In the genomic region with DNA sequence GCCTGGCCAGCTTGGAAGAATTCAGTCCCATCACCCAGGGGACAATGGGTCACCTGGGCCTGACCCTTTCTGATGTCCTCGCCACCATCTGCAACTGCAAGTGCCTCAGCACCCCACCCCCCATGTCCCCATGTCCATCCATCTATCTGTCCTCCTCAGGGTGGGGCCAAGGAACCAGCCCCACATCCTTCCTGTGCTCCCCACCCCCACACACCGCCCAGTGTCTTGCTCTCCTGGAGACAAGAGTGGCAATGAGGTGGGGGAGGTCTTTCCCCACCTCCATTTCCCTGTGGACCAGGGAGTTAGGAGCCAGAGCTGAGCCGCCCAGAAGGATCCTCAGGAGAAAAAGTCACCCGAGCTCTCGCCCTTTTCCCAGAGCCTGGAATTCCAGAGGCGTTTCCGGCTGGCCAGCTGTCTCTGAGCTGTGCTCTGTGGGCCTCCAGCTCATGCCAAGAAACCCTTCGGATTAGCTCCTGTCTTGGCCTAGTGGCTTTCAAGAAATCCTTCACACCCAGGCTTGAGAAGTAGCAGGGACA, we compare ENCODE assay signal across 9 mouse cellular contexts. TPM values are rescaled to one million over a fixed set of nuclear protein-coding genes. Genes with fewer than 3 reads are reported as not detected.
A peak's percentile ranks its signal among the peaks of the same experiment; 100 is the strongest.
DNase-seq lines count a peak whose midpoint lies in the region; ATAC-seq and TF ChIP-seq lines count a peak whose summit lies in the region.
"Had no signal": no experiment of that assay in that cellular context is flagged by ENCODE, and none has a peak within 500 bp of the region (broad histone marks: within the 10 kb centered on the region; RNA-seq: fewer than 3 reads in every experiment).

No protein-coding gene starts in this region.

- peak overlapping the region; percentile 60 for H3K27ac ChIP-seq in embryonic fibroblast, embryonic 13.5 days (ENCODE audit: insufficient read depth, low read length)
- peak overlapping the region; percentile 77 for H3K27ac ChIP-seq in limb, embryonic 11.5 days (replicated peaks; ENCODE audit: low read depth, low read length)
- peak overlapping the region; percentile 58 for H3K27ac ChIP-seq in midbrain, embryonic 15.5 days

- no peaks in the 10 kb centered on the region for H3K27me3 ChIP-seq in limb, embryonic 11.5 days (ENCODE audit: control insufficient read depth, insufficient read depth, low read length)
- 0 out of 2 replicates have a peak, but pooled peaks cover 3% of the 10 kb centered on the region for H3K27me3 ChIP-seq in midbrain, embryonic 15.5 days (replicated peaks)

- WGBS in limb, embryonic 11.5 days = 28% methylated on average over 8 of the region's 8 CpGs
- WGBS in midbrain, embryonic 15.5 days = 40% methylated on average over 8 of the region's 8 CpGs

- no peak overlapping the region for H3K4me3 ChIP-seq in embryonic fibroblast, embryonic 13.5 days (ENCODE audit: insufficient read depth, low read length)
- H3K4me3 ChIP-seq in limb, embryonic 11.5 days (ENCODE audit: low read depth, low read length) = no peak overlapping the region
- H3K4me3 ChIP-seq in midbrain, embryonic 15.5 days = no peak overlapping the region

- no peaks in the 10 kb centered on the region for H3K9me3 ChIP-seq in limb, embryonic 11.5 days (ENCODE audit: control insufficient read depth, low read length)
- H3K9me3 ChIP-seq in midbrain, embryonic 15.5 days = no peaks in the 10 kb centered on the region

- peaks cover 11% of the 10 kb centered on the region for H3K4me1 ChIP-seq in embryonic fibroblast, embryonic 13.5 days (ENCODE audit: control insufficient read depth, insufficient read depth, low read length)
- peaks cover 62% of the 10 kb centered on the region for H3K4me1 ChIP-seq in limb, embryonic 11.5 days (ENCODE audit: control insufficient read depth, insufficient read depth, low read length)
- H3K4me1 ChIP-seq in midbrain, embryonic 15.5 days = peaks cover 38% of the 10 kb centered on the region

- TF ChIP-seq CTCF in embryonic fibroblast, embryonic 13.5 days (IDR thresholded peaks at IDR 0.05; ENCODE audit: borderline replicate concordance, insufficient read depth, low read length) = no peak

- H3K4me2 ChIP-seq in limb, embryonic 11.5 days (ENCODE audit: low read depth, severe bottlenecking) = no peak overlapping the region
- H3K4me2 ChIP-seq in midbrain, embryonic 15.5 days = no peak overlapping the region

- TF ChIP-seq POLR2A in embryonic fibroblast, embryonic 13.5 days (IDR thresholded peaks at IDR 0.05; ENCODE audit: low read depth, low read length) = no peak

- no peaks in the 10 kb centered on the region for H3K36me3 ChIP-seq in limb, embryonic 11.5 days (ENCODE audit: control insufficient read depth, insufficient read depth, low read length)
- no peaks in the 10 kb centered on the region for H3K36me3 ChIP-seq in midbrain, embryonic 15.5 days (replicated peaks)

- peak; percentile 62 for DNase-seq in adrenal gland, postnatal 10 days
- peak; percentile 75 for DNase-seq in heart, postnatal 4 days
- DNase-seq in limb, embryonic 11.5 days (ENCODE audit: low spot score) = no peak
- no peak for DNase-seq in layer of hippocampus, adult 9-11 months
- DNase-seq in cerebellum, adult 8-10 months = no peak

- 0 out of 2 replicates have a peak overlapping the region, but pooled peaks have one; percentile 17 for H3K9ac ChIP-seq in limb, embryonic 11.5 days (ENCODE audit: low read length)
- H3K9ac ChIP-seq in midbrain, embryonic 15.5 days = no peak overlapping the region

- ATAC-seq in limb, embryonic 11.5 days (ENCODE audit: insufficient number of reproducible peaks, low FRiP score, low TSS enrichment, low read depth) = no peak
- no peak for ATAC-seq in midbrain, embryonic 15.5 days (replicated peaks)
- ATAC-seq in monocyte, adult 5-6 weeks (replicated peaks; ENCODE audit: insufficient number of reproducible peaks, low FRiP score, low TSS enrichment, poor library complexity, severe bottlenecking) = no peak

RNA-seq across cellular contexts. Expression of a gene that starts 6.3 kb away (rescaled TPM):
- total RNA-seq in adrenal gland, postnatal 10 days (2021) = 10 to 100 TPM; 40.9 to 48.6 TPM
- polyA plus RNA-seq in embryonic fibroblast, embryonic 13.5 days (2011; ENCODE audit: insufficient read length, low read depth, missing spikeins) = 26.1 and 30.9 TPM in 2 replicates
- 10 to 100 TPM; 55.3 to 59.9 TPM for total RNA-seq in heart, postnatal 4 days (2021)
- polyA plus RNA-seq in limb, embryonic 11.5 days (2014; fragmentation: Nextera tagmentation; extraction: Ambion mirVana) = 11.2 and 12.6 TPM in 2 replicates
- polyA plus RNA-seq in midbrain, embryonic 15.5 days (2015; fragmentation: Nextera tagmentation; extraction: Ambion mirVana) = 13.1 and 15.7 TPM in 2 replicates
- total RNA-seq in monocyte, adult 5-6 weeks (2017) = 0.29 to 1.2 TPM (median 0.75 TPM) in 3 replicates

RNA-seq across cellular contexts. Expression of a gene that starts 19.2 kb away (rescaled TPM):
- total RNA-seq in adrenal gland, postnatal 10 days (2021) = 1 to 10 TPM; 1.8 to 5.1 TPM
- polyA plus RNA-seq in embryonic fibroblast, embryonic 13.5 days (2011; ENCODE audit: insufficient read length, low read depth, missing spikeins) = not detected in 2 replicates
- not detected for total RNA-seq in heart, postnatal 4 days (2021)
- not detected in 2 replicates for polyA plus RNA-seq in limb, embryonic 11.5 days (2014; fragmentation: Nextera tagmentation; extraction: Ambion mirVana)
- 0.31 TPM in 1 of 2 replicates, not detected in the other for polyA plus RNA-seq in midbrain, embryonic 15.5 days (2015; fragmentation: Nextera tagmentation; extraction: Ambion mirVana)
- total RNA-seq in monocyte, adult 5-6 weeks (2017) = not detected in 3 replicates
- total RNA-seq: left cerebral cortex, postnatal 10 days had no signal

RNA-seq across cellular contexts. Expression of a gene that starts 33.3 kb away (rescaled TPM):
- total RNA-seq in adrenal gland, postnatal 10 days (2021) = 10 to 100 TPM; 12.0 to 12.4 TPM
- polyA plus RNA-seq in embryonic fibroblast, embryonic 13.5 days (2011; ENCODE audit: insufficient read length, low read depth, missing spikeins) = 5.9 and 6.4 TPM in 2 replicates
- 10 to 100 TPM; 15.9 to 18.8 TPM for total RNA-seq in heart, postnatal 4 days (2021)
- polyA plus RNA-seq in limb, embryonic 11.5 days (2014; fragmentation: Nextera tagmentation; extraction: Ambion mirVana) = 3.4 and 3.5 TPM in 2 replicates
- 2.1 and 2.3 TPM in 2 replicates for polyA plus RNA-seq in midbrain, embryonic 15.5 days (2015; fragmentation: Nextera tagmentation; extraction: Ambion mirVana)
- total RNA-seq in monocyte, adult 5-6 weeks (2017) = 0.21 to 3.7 TPM (median 2.1 TPM) in 3 replicates

RNA-seq across cellular contexts. Expression of a gene that starts 40.8 kb away (rescaled TPM):
- total RNA-seq in adrenal gland, postnatal 10 days (2021) = 10 to 100 TPM; 48.8 to 50.6 TPM
- polyA plus RNA-seq in embryonic fibroblast, embryonic 13.5 days (2011; ENCODE audit: insufficient read length, low read depth, missing spikeins) = 33.1 and 33.2 TPM in 2 replicates
- total RNA-seq in heart, postnatal 4 days (2021) = 10 to 100 TPM; 47.1 to 47.6 TPM
- polyA plus RNA-seq in limb, embryonic 11.5 days (2014; fragmentation: Nextera tagmentation; extraction: Ambion mirVana) = 30.9 and 32.7 TPM in 2 replicates
- polyA plus RNA-seq in midbrain, embryonic 15.5 days (2015; fragmentation: Nextera tagmentation; extraction: Ambion mirVana) = 50.7 and 50.8 TPM in 2 replicates
- 18.3 to 37.9 TPM (median 20.8 TPM) in 3 replicates for total RNA-seq in monocyte, adult 5-6 weeks (2017)

Comparison
In these comparisons a context has a peak if more than half of its experiments do, and no peak if none do; other contexts are left out.
1. DNase-seq: peak in adrenal gland, postnatal 10 days (single experiment) and heart, postnatal 4 days (single experiment); none in limb, embryonic 11.5 days (single experiment), layer of hippocampus, adult 9-11 months (single experiment) and cerebellum, adult 8-10 months (single experiment).
2. RNA of a gene that starts 6.3 kb away (total RNA-seq): 55.3 to 59.9 TPM in heart, postnatal 4 days and 40.9 to 48.6 TPM in adrenal gland, postnatal 10 days; 0.29 to 1.2 TPM in monocyte, adult 5-6 weeks; every median in the first group is over 10 times any median in the second.
3. Peak in every context shown above with its lines, with median percentiles within 50 percentile points of each other: H3K27ac ChIP-seq.